Mouse (Mus musculus): ENCODE data around the gene Pold3.

- TF ChIP-seq GATA1 (IDR thresholded peaks at IDR 0.05; ENCODE audit: low read length): no peak
- TF ChIP-seq TAL1 (IDR thresholded peaks at IDR 0.05; ENCODE audit: low read length): no peak
Measured at GRCm38 (mm10) chr7:100120791-100121261, 539 bp downstream of the Pold3 start.

Measured in erythroblast, embryonic 14.5 days (primary cell).